Mouse (Mus musculus) gastrocnemius, postnatal 36 days (tissue): ENCODE data around the gene S100a7a. TPM values are rescaled to one million over a fixed set of nuclear protein-coding genes. Genes with fewer than 3 reads are reported as not detected.

Experiments
- DNase-seq, 2 experiments: peaks; one replicate each; pipeline ENCODE4 v3.0.0; 2022
- intact Hi-C: fragments of 180-260 bp; cut with DNase I; formaldehyde crosslinking; loops from one replicate; pipeline ENCODE4 v1.15.1; 2025
- total RNA-seq, 2 experiments: library from RNA; stranded (reverse); gene quantifications; 2 replicates each; pipeline ENCODE4 v1.2.3; 2021

Gene S100a7a
- total RNA-seq, 2 experiments from 2014 or later, result 0.28 TPM; not detected in 1

DNA sequence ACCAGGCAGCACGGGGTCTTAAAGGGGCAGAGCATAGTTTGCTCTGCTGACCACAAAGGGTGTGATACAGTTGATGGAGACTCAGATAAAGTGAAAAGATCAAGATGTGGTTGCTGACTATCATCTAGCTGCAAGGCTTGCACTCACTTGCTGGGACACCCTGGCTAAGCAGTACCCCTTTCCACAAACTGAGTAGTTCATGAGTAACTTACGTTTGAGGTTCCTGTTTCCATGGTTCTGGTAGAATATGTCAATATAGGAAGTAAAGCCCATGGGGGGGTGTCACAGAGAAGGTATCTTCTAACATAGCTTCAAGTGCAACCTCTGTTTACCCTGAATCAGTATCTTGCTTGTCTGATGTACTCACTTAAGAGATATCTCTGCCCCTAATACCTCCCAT, 39.7 kb downstream of the S100a7a start:
- DNase-seq, result no peak
- intact Hi-C loops, result no loop called here

- intact Hi-C loops, result no loop called here
Observed at GRCm38 (mm10) chr3:90695613-90696012, 41.8 kb downstream of the S100a7a start, which contains the start of gene S100a9. Gene S100a9, minus strand, starts transcription at chr3:90695721.

GRCm38 (mm10) chr3:90702244-90702643, 48.4 kb downstream of the S100a7a start:
- DNase-seq, result no peak
- intact Hi-C loops, result no loop called here

More at GRCm38 (mm10) chr3:90695613-90696012, 41.8 kb downstream of the S100a7a start, which contains the start of gene S100a9:
- no peak for DNase-seq

Other genes with a start within 250 kb of the S100a7a start
- gene Ints3, start 220.4 kb upstream of the S100a7a start, total RNA-seq, result 10 to 100 TPM; 14.3 to 15.0 TPM
- 1 to 10 TPM; 5.7 to 6.1 TPM for gene Npr1, start 188.2 kb upstream of the S100a7a start, total RNA-seq
- 10 to 100 TPM; 23.8 to 25.4 TPM for gene Ilf2, start 177.9 kb upstream of the S100a7a start, total RNA-seq
- gene Snapin, start 163.0 kb upstream of the S100a7a start, total RNA-seq, result 10 to 100 TPM; 58.8 to 68.7 TPM
- gene Chtop, start 144.5 kb upstream of the S100a7a start, total RNA-seq, result 10 to 100 TPM; 84.4 to 90.1 TPM
- 100 to 1,000 TPM; 120 to 124 TPM for gene S100a1, start 139.6 kb upstream of the S100a7a start, total RNA-seq
- gene S100a13, start 139.6 kb upstream of the S100a7a start, total RNA-seq, result 1 to 10 TPM; 9.2 to 9.6 TPM
- under 1 TPM in 1 of 2 experiments, not detected in 1; 0.30 TPM for gene S100a14, start 127.2 kb upstream of the S100a7a start, total RNA-seq
- 10 to 100 TPM; 58.6 to 63.8 TPM for gene S100a16, start 116.8 kb upstream of the S100a7a start, total RNA-seq
- not detected for gene S100a3, start 93.4 kb upstream of the S100a7a start, total RNA-seq
- gene S100a2, start 63.8 kb upstream of the S100a7a start, total RNA-seq, result not detected
- not detected for gene Gm42674, start 52.1 kb upstream of the S100a7a start, total RNA-seq
- gene S100a4, start 50.2 kb upstream of the S100a7a start, total RNA-seq, result 10 to 100 TPM; 16.4 to 16.5 TPM
- gene S100a5, start 45.5 kb upstream of the S100a7a start, total RNA-seq, result under 1 TPM in 1 of 2 experiments, not detected in 1; 0.72 TPM
- 10 to 100 TPM; 61.9 to 77.2 TPM for gene S100a6, start 41.1 kb upstream of the S100a7a start, total RNA-seq
- not detected for gene S100a8, start 15.0 kb downstream of the S100a7a start, total RNA-seq
- gene S100a9, start 41.7 kb downstream of the S100a7a start, total RNA-seq, result not detected
- gene Pglyrp4, start 72.9 kb downstream of the S100a7a start, total RNA-seq, result not detected
- gene Gm5849, start 123.9 kb downstream of the S100a7a start, total RNA-seq, result not detected